Mouse (Mus musculus) forebrain, embryonic 13.5 days (tissue): ENCODE data around the gene Ptprd. TPM values are rescaled to one million over a fixed set of nuclear protein-coding genes. Genes with fewer than 3 reads are reported as not detected.

Experiments
- ATAC-seq: fragments of 200-750 bp; cut with Nextera tagmentation; 2 replicates; pipeline ENCODE4 v1.8.0; 2017
- H3K27ac ChIP-seq: fragments of 300-500 bp; sonication (generic); 2 replicates; pipeline ENCODE4 v1.5.1; 2015; ENCODE audit warnings: inconsistent platforms, mild to moderate bottlenecking, moderate library complexity
- H3K27me3 ChIP-seq: fragments of 300-500 bp; sonication (generic); 2 replicates; pipeline ENCODE4 v1.6.1; 2015; ENCODE audit warnings: mild to moderate bottlenecking, inconsistent platforms
- H3K36me3 ChIP-seq: fragments of 300-500 bp; sonication (generic); 2 replicates; pipeline ENCODE4 v1.6.1; 2015; ENCODE audit warnings: mild to moderate bottlenecking, inconsistent platforms; ENCODE audit not compliant: poor library complexity, severe bottlenecking
- H3K4me1 ChIP-seq: fragments of 300-500 bp; sonication (generic); 2 replicates; pipeline ENCODE4 v1.6.1; 2015; ENCODE audit warnings: inconsistent platforms
- H3K4me2 ChIP-seq: fragments of 300-500 bp; sonication (generic); 2 replicates; pipeline ENCODE4 v1.6.1; 2015; ENCODE audit warnings: inconsistent platforms, mild to moderate bottlenecking, moderate library complexity
- H3K4me3 ChIP-seq: fragments of 300-500 bp; sonication (generic); 2 replicates; pipeline ENCODE4 v1.5.1; 2015; ENCODE audit warnings: mild to moderate bottlenecking, inconsistent platforms
- H3K9ac ChIP-seq: fragments of 300-500 bp; sonication (generic); 2 replicates; pipeline ENCODE4 v1.6.1; 2015; ENCODE audit warnings: mild to moderate bottlenecking, inconsistent platforms
- H3K9me3 ChIP-seq: fragments of 300-500 bp; sonication (generic); replicated peaks from 2 replicates; pipeline ENCODE4 v1.6.1; 2016; ENCODE audit warnings: inconsistent platforms
- WGBS: fragments of 180-500 bp; shearing (Covaris S2); methylation state at CpG from one replicate; pipeline ENCODE4 v1.1.7; 2015; 5-methylcytosine and 5-hydroxymethylcytosine counted together
- polyA plus RNA-seq: library from polyadenylated mRNA; unstranded; fragments of >200 nt; fragmentation: Nextera tagmentation; extraction: Ambion mirVana; gene quantifications from 2 replicates; pipeline ENCODE4 v1.2.1, GENCODE M21; 2015

The Ptprd gene
- polyA plus RNA-seq, 1 experiment from 2014 or later: 53.8 TPM

DNA sequence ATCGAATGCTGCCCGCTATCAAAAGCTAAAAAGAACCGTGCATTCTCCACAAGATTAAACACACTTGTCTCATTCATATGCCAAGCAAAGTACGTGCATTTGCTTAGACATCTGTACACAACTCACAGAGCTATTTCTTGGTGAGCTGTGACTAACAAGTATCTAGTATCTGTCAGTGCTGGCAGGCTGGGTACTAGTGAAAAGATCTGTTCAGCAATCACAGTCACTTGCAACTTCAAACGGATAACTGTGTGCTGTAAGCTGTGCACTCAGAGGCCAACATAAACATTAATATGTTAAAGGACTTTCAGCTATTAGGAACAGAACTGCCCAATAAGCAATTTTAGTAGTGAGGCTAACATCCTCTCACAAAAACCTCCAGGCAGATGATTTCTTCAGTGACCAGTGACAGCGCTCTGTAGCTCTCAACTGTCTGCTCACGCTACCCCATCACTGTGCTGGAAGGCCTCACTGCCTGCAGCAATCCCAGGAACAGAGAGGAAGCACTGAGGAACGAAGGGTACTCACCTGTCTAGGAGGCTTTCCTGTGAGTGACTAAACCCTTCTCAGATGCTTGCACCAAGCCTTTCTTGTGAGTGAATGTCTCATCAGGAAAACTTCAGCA, 1918.9 kb downstream of the Ptprd start:
- H3K9ac ChIP-seq: no peak overlapping the region
- no peak overlapping the region for H3K4me3 ChIP-seq
- no peaks in the 10 kb centered on the region for H3K27me3 ChIP-seq
- H3K4me1 ChIP-seq: peaks cover 12% of the 10 kb centered on the region
- no peak overlapping the region for H3K4me2 ChIP-seq
- ATAC-seq: no peak
- no peaks in the 10 kb centered on the region for H3K36me3 ChIP-seq
- 80% methylated on average over 8 of the region's 8 CpGs for WGBS
- no peak overlapping the region for H3K27ac ChIP-seq
- H3K9me3 ChIP-seq: no peaks in the 10 kb centered on the region

DNA sequence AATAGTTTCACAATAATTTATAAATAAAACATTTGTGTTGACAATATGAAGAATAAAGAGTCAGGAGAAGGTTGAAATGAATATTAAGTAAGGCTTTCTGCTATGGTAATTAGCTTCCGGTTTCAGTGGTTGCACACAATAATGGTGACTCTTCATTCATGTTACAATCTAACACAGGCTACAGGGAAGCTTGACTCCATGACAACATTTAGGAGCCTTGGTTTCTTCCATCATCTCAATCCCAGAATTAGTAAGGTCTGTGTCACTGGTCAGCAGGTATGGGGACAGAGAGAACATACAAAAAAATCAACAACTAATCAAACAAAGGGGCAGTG, 1921.3 kb downstream of the Ptprd start:
- Histone ChIP-seq H3K4me1 (peaks cover 28% of the 10 kb centered on the region), H3K9me3 (no peaks in the 10 kb centered on the region), H3K27me3 (no peaks in the 10 kb centered on the region), H3K9ac (no peak overlapping the region), H3K36me3 (no peaks in the 10 kb centered on the region), H3K4me2 (no peak overlapping the region), H3K4me3 (no peak overlapping the region), H3K27ac (no peak overlapping the region)
- no peak for ATAC-seq
- 57% methylated on average over 1 of the region's 1 CpGs for WGBS

DNA sequence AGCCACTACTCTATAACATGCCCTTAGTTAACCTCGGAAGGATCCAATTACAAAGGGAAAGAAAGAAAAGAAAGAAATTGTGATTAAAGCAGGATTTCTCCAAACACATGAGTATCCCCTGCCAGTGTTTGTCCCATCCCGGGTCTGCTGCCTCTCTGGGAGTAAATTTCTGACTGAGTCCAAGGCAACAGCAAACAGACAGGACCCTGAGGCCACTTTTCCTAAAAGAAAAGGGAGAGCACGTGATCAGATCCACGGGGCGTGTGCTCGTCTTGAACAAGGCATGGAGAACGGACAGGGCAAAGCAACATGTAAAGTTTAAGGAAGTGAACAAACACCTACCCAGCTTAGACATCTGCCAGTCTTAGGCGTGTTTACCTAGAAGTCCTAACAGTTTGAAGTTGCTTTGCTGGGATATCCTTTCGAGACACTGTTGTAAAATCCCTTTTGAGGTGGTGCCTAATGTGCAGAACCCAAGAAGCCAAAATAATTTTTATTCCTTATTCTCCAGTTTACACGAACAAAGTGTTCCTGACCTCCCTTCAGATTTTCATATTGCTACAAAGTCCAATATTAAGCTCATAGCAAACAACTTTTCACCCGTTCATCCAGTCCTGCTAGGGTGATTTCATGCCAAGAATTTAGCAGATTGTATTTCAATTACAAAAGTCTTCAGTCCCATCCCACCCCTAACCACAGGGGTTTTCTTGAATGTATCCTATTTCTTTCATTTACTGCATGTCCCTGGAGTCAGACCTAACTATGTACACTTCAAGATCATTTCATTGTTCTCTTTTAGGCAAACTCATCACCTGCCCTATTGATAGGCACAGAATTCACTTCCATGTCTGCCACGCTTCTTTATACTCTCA, 1921.9 kb downstream of the Ptprd start:
- no peaks in the 10 kb centered on the region for H3K36me3 ChIP-seq
- H3K9me3 ChIP-seq: no peaks in the 10 kb centered on the region
- no peak overlapping the region for H3K4me3 ChIP-seq
- ATAC-seq: no peak
- WGBS: 33% methylated on average over 12 of the region's 12 CpGs
- H3K4me2 ChIP-seq: no peak overlapping the region
- H3K27me3 ChIP-seq: no peaks in the 10 kb centered on the region
- H3K27ac ChIP-seq: no peak overlapping the region
- H3K9ac ChIP-seq: no peak overlapping the region
- peaks cover 28% of the 10 kb centered on the region for H3K4me1 ChIP-seq

DNA sequence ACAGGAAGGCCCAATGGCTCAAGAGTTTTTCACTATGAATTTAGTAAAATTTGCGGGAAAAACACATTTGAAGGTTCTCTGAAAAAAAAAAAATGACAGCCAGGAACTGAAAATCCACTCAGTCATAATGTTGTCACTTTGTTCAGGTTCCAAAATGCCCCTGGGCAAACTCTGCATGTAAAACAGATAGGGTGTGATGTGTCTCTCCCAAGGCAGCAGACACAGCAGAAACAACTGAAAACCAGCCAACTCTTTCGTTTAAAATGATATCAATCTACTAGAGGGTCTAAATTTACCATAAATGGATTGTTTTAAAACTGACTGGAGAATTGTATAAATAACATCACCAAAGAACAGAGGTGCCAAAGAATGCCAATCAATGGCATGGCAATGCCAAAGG, 1925.7 kb downstream of the Ptprd start:
- Histone ChIP-seq H3K36me3 (no peaks in the 10 kb centered on the region), H3K27ac (no peak overlapping the region), H3K4me1 (peaks cover 34% of the 10 kb centered on the region), H3K4me2 (no peak overlapping the region), H3K9ac (no peak overlapping the region), H3K4me3 (no peak overlapping the region), H3K27me3 (no peaks in the 10 kb centered on the region), H3K9me3 (no peaks in the 10 kb centered on the region)
- WGBS: 24% methylated on average over 2 of the region's 2 CpGs
- no peak for ATAC-seq

DNA sequence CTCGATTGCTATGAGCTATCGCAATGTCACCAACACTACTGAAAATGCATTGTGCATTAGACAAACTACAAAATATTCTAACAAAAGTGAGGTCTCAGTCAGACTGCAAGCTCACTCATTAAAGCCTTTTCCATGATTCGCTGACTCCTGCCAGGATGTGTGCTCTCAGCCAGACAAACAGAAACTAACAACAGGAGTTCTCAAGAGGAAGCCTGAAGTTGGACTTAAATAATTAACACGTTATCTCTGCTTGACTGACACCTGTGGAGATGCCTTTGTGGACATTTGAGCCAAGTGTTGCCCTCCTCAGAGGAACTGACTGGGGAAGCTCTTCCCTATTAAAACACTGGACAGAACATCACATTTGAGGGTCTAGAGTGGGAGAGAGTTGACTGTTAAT, 1928.9 kb downstream of the Ptprd start:
- no peak for ATAC-seq
- Histone ChIP-seq H3K36me3 (no peaks in the 10 kb centered on the region), H3K4me3 (no peak overlapping the region), H3K4me2 (no peak overlapping the region), H3K9ac (no peak overlapping the region), H3K27ac (no peak overlapping the region), H3K9me3 (no peaks in the 10 kb centered on the region), H3K27me3 (no peaks in the 10 kb centered on the region), H3K4me1 (peaks cover 22% of the 10 kb centered on the region)
- 12% methylated on average over 4 of the region's 4 CpGs for WGBS

GRCm38 (mm10) chr4:76262727-76263126, 1949.0 kb downstream of the Ptprd start:
- no peaks in the 10 kb centered on the region for H3K27me3 ChIP-seq
- H3K27ac ChIP-seq: no peak overlapping the region
- no peak for ATAC-seq
- 94% methylated on average over 4 of the region's 4 CpGs for WGBS
- no peaks in the 10 kb centered on the region for H3K9me3 ChIP-seq
- H3K36me3 ChIP-seq: no peaks in the 10 kb centered on the region
- H3K9ac ChIP-seq: no peak overlapping the region
- no peak overlapping the region for H3K4me3 ChIP-seq
- peaks cover 19% of the 10 kb centered on the region for H3K4me1 ChIP-seq
- no peak overlapping the region for H3K4me2 ChIP-seq

DNA sequence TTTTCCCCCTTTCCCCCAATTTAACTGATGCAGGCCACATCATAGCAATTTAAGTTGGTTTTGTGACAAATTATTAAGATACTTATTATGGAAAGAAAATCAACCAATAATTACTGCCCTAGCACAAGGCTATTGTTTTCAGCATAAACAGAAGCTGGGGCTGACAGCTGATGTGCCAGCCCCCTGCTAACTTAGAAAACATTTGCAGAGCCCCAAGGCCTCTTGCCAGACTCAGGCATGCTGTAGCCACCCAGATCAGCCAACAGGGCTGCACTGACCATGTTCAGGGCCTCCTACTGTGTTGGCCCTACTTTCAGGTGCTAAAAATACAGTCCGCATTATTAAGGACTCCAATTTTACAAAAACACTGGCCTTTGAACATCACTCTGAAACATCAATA, 1951.1 kb downstream of the Ptprd start:
- Histone ChIP-seq H3K4me1 (peaks cover 19% of the 10 kb centered on the region), H3K9ac (no peak overlapping the region), H3K4me2 (no peak overlapping the region), H3K9me3 (no peaks in the 10 kb centered on the region), H3K27ac (no peak overlapping the region), H3K27me3 (no peaks in the 10 kb centered on the region), H3K4me3 (no peak overlapping the region), H3K36me3 (no peaks in the 10 kb centered on the region)
- 81% methylated on average over 1 of the region's 1 CpGs for WGBS
- ATAC-seq: peak; percentile 73

DNA sequence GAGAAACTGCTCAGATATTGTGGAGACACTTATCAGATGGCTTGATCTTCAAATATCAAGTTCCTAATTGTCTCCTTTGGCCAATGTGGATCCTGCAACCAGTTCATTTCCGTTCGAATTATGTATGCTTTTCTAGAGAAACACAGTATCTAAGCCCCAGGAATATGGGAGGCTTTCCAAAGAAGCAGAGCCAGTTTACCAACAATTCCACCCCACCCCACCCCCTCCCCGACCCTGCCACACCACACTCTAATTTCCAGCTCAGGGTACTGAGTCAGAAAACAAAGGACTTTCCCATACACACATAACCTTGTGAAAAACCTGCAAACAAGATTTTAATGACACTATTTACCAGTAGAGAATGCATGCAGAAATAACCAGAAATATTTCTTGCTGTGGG, 1951.5 kb downstream of the Ptprd start:
- no peak overlapping the region for H3K4me2 ChIP-seq
- no peak overlapping the region for H3K27ac ChIP-seq
- peaks cover 19% of the 10 kb centered on the region for H3K4me1 ChIP-seq
- no peak overlapping the region for H3K9ac ChIP-seq
- ATAC-seq: peak; percentile 68; the same call in 1 of the 2 replicates
- no peaks in the 10 kb centered on the region for H3K9me3 ChIP-seq
- H3K27me3 ChIP-seq: no peaks in the 10 kb centered on the region
- WGBS: 21% methylated on average over 3 of the region's 3 CpGs
- no peak overlapping the region for H3K4me3 ChIP-seq
- no peaks in the 10 kb centered on the region for H3K36me3 ChIP-seq

DNA sequence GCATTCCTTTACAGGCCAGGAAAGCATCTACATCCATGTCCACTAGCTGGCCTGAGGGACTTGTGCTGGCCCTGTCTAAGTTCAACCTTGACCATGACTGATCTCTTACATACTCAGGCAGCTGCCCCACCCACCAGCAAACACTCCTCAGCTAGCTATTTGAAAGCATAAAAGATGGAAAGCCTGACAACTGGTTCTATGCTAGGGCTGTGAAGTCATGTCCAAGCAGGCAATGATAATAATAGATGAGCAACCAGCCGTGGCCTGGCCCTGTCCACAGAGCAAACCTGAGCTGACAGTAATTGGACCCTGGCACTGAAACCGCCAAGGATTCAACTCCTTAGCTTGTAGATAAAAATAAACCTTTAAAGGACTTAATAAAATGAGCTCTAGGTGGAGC, 1952.1 kb downstream of the Ptprd start:
- 55% methylated on average over 2 of the region's 2 CpGs for WGBS
- Histone ChIP-seq H3K9ac (no peak overlapping the region), H3K4me2 (no peak overlapping the region), H3K4me3 (no peak overlapping the region), H3K4me1 (peaks cover 19% of the 10 kb centered on the region), H3K27me3 (no peaks in the 10 kb centered on the region), H3K27ac (no peak overlapping the region), H3K36me3 (no peaks in the 10 kb centered on the region), H3K9me3 (no peaks in the 10 kb centered on the region)
- 0 out of 2 replicates have a peak, but pooled peaks have one; percentile 22 for ATAC-seq

DNA sequence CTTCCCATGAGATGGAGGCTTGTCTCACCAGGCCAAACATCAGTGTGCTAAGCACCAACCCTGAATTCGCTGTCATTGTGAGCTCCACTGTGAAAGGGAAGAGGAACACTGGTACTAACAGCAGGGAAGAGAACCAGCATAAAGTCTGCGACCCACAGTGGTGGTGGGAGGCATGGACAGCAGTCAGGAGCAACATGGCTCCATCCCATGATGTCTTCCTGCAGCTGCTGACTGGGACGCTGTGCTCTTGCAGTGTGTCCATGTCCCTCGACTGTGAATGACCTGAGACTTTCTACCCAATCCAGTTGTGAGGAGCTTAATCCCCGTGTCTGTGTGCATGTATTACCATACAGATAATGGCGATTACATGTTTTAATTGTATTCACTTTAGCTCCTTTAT, 1967.4 kb downstream of the Ptprd start:
- H3K4me1 ChIP-seq: peaks cover 17% of the 10 kb centered on the region
- WGBS: 66% methylated on average over 6 of the region's 6 CpGs

GRCm38 (mm10) chr4:76241542-76241941, 1970.2 kb downstream of the Ptprd start:
- H3K27ac ChIP-seq: no peak overlapping the region
- no peak overlapping the region for H3K4me3 ChIP-seq
- H3K9me3 ChIP-seq: no peaks in the 10 kb centered on the region
- H3K36me3 ChIP-seq: no peaks in the 10 kb centered on the region
- H3K4me2 ChIP-seq: no peak overlapping the region
- ATAC-seq: no peak
- peaks cover 26% of the 10 kb centered on the region for H3K4me1 ChIP-seq
- H3K9ac ChIP-seq: no peak overlapping the region
- H3K27me3 ChIP-seq: no peaks in the 10 kb centered on the region

More for the DNA sequence above, 1967.4 kb downstream of the Ptprd start:
- Histone ChIP-seq H3K27me3 (no peaks in the 10 kb centered on the region), H3K27ac (no peak overlapping the region), H3K9ac (no peak overlapping the region; the same call in 1 of the 2 replicates), H3K4me3 (no peak overlapping the region), H3K4me2 (no peak overlapping the region), H3K9me3 (no peaks in the 10 kb centered on the region), H3K36me3 (no peaks in the 10 kb centered on the region)
- ATAC-seq: peak; percentile 50; the same call in 1 of the 2 replicates

GRCm38 (mm10) chr4:76241140-76241539, 1970.6 kb downstream of the Ptprd start:
- Histone ChIP-seq H3K4me3 (no peak overlapping the region), H3K4me1 (peaks cover 26% of the 10 kb centered on the region), H3K27me3 (no peaks in the 10 kb centered on the region), H3K9me3 (no peaks in the 10 kb centered on the region), H3K4me2 (no peak overlapping the region), H3K36me3 (no peaks in the 10 kb centered on the region), H3K27ac (no peak overlapping the region), H3K9ac (no peak overlapping the region)
- 0 out of 2 replicates have a peak, but pooled peaks have one; percentile 6 for ATAC-seq
- 50% methylated on average over 3 of the region's 3 CpGs for WGBS
